Mouse (Mus musculus) limb, embryonic 14.5 days (tissue): ENCODE measurements at regions not wholly inside any gene's neighbourhood (a gene's known extent, or its start where the extent isn't known, plus 50 kb on each side); places are given as distances from the start of the nearest gene placed in this dataset.
"Not testable (repeated sequence)": the region's sequence is repeated elsewhere in the genome, so short reads cannot be mapped to it uniquely, and the experiment has no call there.

Experiments used
- ATAC-seq: fragments of 200-750 bp; cut with Nextera tagmentation; 2 replicates; pipeline ENCODE4 v1.8.0; 2017; ENCODE audit warnings: low read depth, moderate number of reproducible peaks, moderate TSS enrichment; ENCODE audit not compliant: low FRiP score
- DNase-seq: peaks from one replicate; pipeline ENCODE4 v3.0.0-alpha.2; 2015; ENCODE audit warnings: low spot score
- H3K27ac ChIP-seq: fragments of 300-500 bp; sonication (generic); replicated peaks from 2 replicates; pipeline ENCODE4 v1.5.1; 2014; ENCODE audit warnings: low read depth, mild to moderate bottlenecking, low read length, moderate library complexity, mixed read lengths
- H3K27me3 ChIP-seq: fragments of 300-500 bp; sonication (generic); 2 replicates; pipeline ENCODE4 v1.6.1; 2014; ENCODE audit warnings: low read length, mixed read lengths; ENCODE audit not compliant: control insufficient read depth, insufficient read depth
- H3K36me3 ChIP-seq: fragments of 300-500 bp; sonication (generic); 2 replicates; pipeline ENCODE4 v1.6.1; 2014; ENCODE audit warnings: mild to moderate bottlenecking, low read length, moderate library complexity, mixed read lengths; ENCODE audit not compliant: control insufficient read depth, insufficient read depth
- H3K4me1 ChIP-seq: fragments of 300-500 bp; sonication (generic); 2 replicates; pipeline ENCODE4 v1.6.1; 2014; ENCODE audit warnings: antibody characterized with exemption, low read length, mixed read lengths; ENCODE audit not compliant: control insufficient read depth, insufficient read depth
- H3K4me2 ChIP-seq: fragments of 300-500 bp; sonication (generic); replicated peaks from 2 replicates; pipeline ENCODE4 v1.6.1; 2014; ENCODE audit warnings: low read depth, mild to moderate bottlenecking, low read length, moderate library complexity; ENCODE audit not compliant: severe bottlenecking
- H3K4me3 ChIP-seq: fragments of 300-500 bp; sonication (generic); replicated peaks from 2 replicates; pipeline ENCODE4 v1.5.1; 2014; ENCODE audit warnings: low read length
- H3K9ac ChIP-seq: fragments of 300-500 bp; sonication (generic); 2 replicates; pipeline ENCODE4 v1.6.1; 2014; ENCODE audit warnings: mild to moderate bottlenecking, low read depth, low read length, moderate library complexity; ENCODE audit not compliant: severe bottlenecking
- H3K9me3 ChIP-seq: fragments of 300-500 bp; sonication (generic); 2 replicates; pipeline ENCODE4 v1.6.1; 2016; ENCODE audit warnings: low read length; ENCODE audit not compliant: control insufficient read depth
- POLR2A ChIP-seq: fragments of 200-500 bp; IDR thresholded peaks from 2 replicates; pipeline ENCODE4 v1.8.0; 2012; ENCODE audit warnings: inconsistent platforms, mild to moderate bottlenecking, moderate library complexity, borderline replicate concordance; ENCODE audit not compliant: insufficient read depth, insufficient read length; ENCODE audit errors: extremely low read depth
- WGBS: fragments of 180-500 bp; shearing (Covaris S2); extraction: QIAGEN DNeasy Blood & Tissue Kit; methylation state at CpG from one replicate; pipeline ENCODE4 v1.1.7; 2014; 5-methylcytosine and 5-hydroxymethylcytosine counted together

DNA sequence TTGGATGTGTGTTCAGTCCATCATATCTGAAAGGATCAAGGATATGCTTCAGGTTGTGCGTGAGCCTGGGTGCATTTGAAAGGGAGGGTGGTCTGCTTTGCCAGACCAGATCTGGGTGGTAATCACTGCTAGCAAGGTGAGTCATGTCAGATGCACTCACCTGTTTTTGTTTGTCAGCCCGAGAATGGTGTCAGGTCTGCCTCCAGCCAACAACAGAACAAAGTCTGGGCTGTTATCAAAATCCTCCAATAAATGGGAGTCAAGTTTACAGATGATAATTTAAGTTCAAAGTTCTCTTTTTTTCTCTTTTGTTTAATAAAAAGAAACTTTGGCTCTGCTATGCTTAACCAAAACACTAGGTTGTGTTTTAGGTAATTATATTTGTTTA, 421.6 kb upstream of the 4930578C19Rik start:
- no peak for DNase-seq
- H3K4me3 ChIP-seq: no peak overlapping the region
- no peak overlapping the region for H3K4me2 ChIP-seq
- no peaks in the 10 kb centered on the region for H3K36me3 ChIP-seq
- H3K4me1 ChIP-seq: no peaks in the 10 kb centered on the region
- no peak overlapping the region for H3K27ac ChIP-seq
- 80% methylated on average over 2 of the region's 2 CpGs for WGBS
- no peaks in the 10 kb centered on the region for H3K27me3 ChIP-seq
- no peak overlapping the region for H3K9ac ChIP-seq
- TF ChIP-seq POLR2A: no peak
- H3K9me3 ChIP-seq: no peaks in the 10 kb centered on the region
- ATAC-seq: no peak

DNA sequence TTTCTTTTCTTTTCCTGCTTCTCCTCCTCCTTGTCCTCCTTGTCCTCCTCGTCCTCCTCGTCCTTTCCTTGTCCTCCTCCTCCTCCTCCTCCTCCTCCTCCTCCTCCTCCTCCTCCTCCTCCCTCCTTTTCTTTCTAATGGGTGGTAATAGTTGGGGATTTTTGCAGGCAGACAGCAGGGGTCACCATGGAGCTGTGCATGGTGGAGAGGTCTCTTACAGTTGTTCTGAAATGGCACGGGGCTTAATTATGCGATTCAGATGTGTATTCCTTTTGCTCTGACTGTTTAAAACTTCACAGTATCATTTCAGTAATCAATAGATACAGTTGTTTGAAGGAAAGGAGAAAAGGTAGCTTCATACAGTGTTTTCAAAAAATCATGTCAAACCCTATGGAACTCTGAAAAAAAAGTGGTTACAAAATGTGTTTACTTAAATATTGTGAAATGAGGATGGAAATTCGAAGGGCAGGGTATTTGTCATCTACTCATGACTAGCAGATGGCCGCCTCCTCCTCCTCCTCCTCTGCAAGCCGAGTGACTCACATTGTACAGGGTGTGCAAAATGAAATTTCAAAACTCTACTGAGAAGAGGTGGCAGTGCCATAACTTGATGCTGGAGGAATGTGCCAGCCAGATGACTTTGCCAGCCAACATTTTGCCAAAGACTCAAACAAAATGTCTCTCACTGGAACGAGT, 421.0 kb upstream of the 4930578C19Rik start:
- Histone ChIP-seq H3K4me2 (no peak overlapping the region), H3K4me1 (no peaks in the 10 kb centered on the region), H3K27ac (no peak overlapping the region), H3K4me3 (no peak overlapping the region), H3K9me3 (no peaks in the 10 kb centered on the region), H3K27me3 (no peaks in the 10 kb centered on the region), H3K36me3 (no peaks in the 10 kb centered on the region), H3K9ac (no peak overlapping the region)
- DNase-seq (no peak), ATAC-seq (no peak)
- no peak for TF ChIP-seq POLR2A
- 56% methylated on average over 8 of the region's 8 CpGs for WGBS

DNA sequence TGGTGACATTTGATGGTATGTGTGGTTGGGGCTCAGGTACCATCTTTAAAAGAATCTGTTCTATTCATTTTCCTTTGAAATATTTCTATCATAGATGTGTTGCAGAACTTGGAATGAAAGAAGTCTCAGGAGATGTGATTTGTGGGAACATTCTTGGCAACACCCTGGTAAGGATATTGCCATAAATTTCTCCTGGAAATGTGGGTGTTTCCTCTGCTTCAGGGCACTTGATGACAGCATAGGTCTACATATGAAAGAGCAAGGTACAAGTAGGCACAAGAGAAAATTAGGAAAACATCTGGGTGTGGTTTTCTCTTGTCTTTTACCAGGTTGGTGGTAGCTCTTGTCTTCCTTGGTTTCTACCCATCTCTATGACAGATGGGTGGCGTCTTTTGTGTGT, 414.5 kb upstream of the 4930578C19Rik start:
- H3K9me3 ChIP-seq: no peaks in the 10 kb centered on the region
- no peaks in the 10 kb centered on the region for H3K27me3 ChIP-seq
- no peak overlapping the region for H3K4me2 ChIP-seq
- H3K4me3 ChIP-seq: no peak overlapping the region
- H3K9ac ChIP-seq: no peak overlapping the region
- H3K4me1 ChIP-seq: no peaks in the 10 kb centered on the region
- no peaks in the 10 kb centered on the region for H3K36me3 ChIP-seq
- WGBS: 75% methylated on average over 1 of the region's 1 CpGs
- no peak for DNase-seq
- no peak for ATAC-seq
- TF ChIP-seq POLR2A: no peak
- H3K27ac ChIP-seq: no peak overlapping the region

DNA sequence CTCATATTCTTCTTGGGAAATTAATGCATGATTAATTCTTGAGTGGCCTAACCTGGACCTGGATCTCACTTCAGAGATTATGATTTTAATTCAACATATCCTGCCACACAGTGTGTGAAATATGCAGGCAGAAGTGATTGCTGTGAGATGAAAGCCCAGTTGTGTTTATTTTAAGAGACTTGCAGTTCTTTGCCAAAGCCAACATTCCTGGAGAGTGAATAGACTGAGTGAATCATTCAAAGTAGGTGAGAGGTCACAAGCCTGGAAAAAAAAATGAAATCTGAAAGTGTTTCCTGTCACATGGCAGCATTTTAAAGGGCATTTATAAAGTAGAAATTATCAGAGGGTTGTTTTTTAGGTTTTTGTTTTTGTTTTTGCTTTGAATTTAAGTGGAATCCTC, 412.9 kb upstream of the 4930578C19Rik start:
- no peaks in the 10 kb centered on the region for H3K9me3 ChIP-seq
- H3K9ac ChIP-seq: no peak overlapping the region
- no peaks in the 10 kb centered on the region for H3K4me1 ChIP-seq
- no peak overlapping the region for H3K4me2 ChIP-seq
- no peak overlapping the region for H3K27ac ChIP-seq
- DNase-seq (peak; percentile 9), ATAC-seq (no peak)
- no peaks in the 10 kb centered on the region for H3K27me3 ChIP-seq
- TF ChIP-seq POLR2A: no peak
- H3K36me3 ChIP-seq: no peaks in the 10 kb centered on the region
- no peak overlapping the region for H3K4me3 ChIP-seq

DNA sequence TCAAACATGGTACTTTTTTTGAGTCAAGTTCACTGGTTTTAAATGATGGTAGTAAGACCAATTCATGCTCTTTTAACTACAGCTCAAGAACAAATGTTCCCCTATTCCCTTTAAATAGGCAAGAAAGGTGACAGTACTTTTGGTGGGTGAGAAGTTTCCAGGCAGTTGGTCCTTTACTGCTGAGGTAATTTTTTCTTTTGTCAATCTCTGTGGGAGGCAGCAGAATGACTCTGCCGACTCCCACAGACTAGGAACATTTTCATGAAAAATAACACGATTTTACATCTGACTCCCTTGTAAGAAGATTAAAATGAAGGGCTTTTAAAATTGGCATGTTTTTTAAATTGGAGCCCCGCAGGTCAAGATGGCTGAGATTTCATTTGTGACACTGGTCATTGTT, 377.5 kb upstream of the 4930578C19Rik start:
- WGBS: 55% methylated on average over 3 of the region's 3 CpGs

GRCm38 (mm10) chrX:18824971-18825370, 363.8 kb upstream of the 4930578C19Rik start:
- H3K9me3 ChIP-seq, H3K27me3 ChIP-seq, H3K4me1 ChIP-seq, H3K9ac ChIP-seq, DNase-seq, ATAC-seq, H3K36me3 ChIP-seq, H3K4me3 ChIP-seq, H3K27ac ChIP-seq, H3K4me2 ChIP-seq: not testable (repeated sequence)
- WGBS: 80% methylated on average over 1 of the region's 1 CpGs

More for the DNA sequence above, 377.5 kb upstream of the 4930578C19Rik start:
- no peak for ATAC-seq
- no peak overlapping the region for H3K4me3 ChIP-seq
- no peak overlapping the region for H3K4me2 ChIP-seq
- no peaks in the 10 kb centered on the region for H3K27me3 ChIP-seq
- H3K9me3 ChIP-seq: no peaks in the 10 kb centered on the region
- H3K27ac ChIP-seq: no peak overlapping the region
- no peaks in the 10 kb centered on the region for H3K36me3 ChIP-seq
- DNase-seq: no peak
- no peak for TF ChIP-seq POLR2A
- H3K4me1 ChIP-seq: no peaks in the 10 kb centered on the region
- no peak overlapping the region for H3K9ac ChIP-seq
